Mouse (Mus musculus) intestine, postnatal 0 days (tissue): ENCODE results near the gene Kptn. TPM values are rescaled to one million over a fixed set of nuclear protein-coding genes. Genes with fewer than 3 reads are reported as not detected.

Experiments used
- ATAC-seq: fragments of 200-750 bp; cut with Nextera tagmentation; 2 replicates; pipeline ENCODE4 v1.8.0; 2017; ENCODE audit warnings: mild to moderate bottlenecking, moderate TSS enrichment, moderate library complexity
- H3K27ac ChIP-seq: fragments of 300-500 bp; sonication (generic); 2 replicates; pipeline ENCODE4 v1.5.1; 2014; ENCODE audit warnings: mild to moderate bottlenecking, low read depth, low read length, moderate library complexity
- H3K27me3 ChIP-seq: fragments of 300-500 bp; sonication (generic); replicated peaks from 2 replicates; pipeline ENCODE4 v1.6.1; 2014; ENCODE audit warnings: low read length, mixed read lengths; ENCODE audit not compliant: control insufficient read depth, insufficient read depth
- H3K36me3 ChIP-seq: fragments of 300-500 bp; sonication (generic); 2 replicates; pipeline ENCODE4 v1.6.1; 2014; ENCODE audit warnings: mild to moderate bottlenecking, moderate library complexity; ENCODE audit not compliant: control insufficient read depth, insufficient read depth
- H3K4me1 ChIP-seq: fragments of 300-500 bp; sonication (generic); replicated peaks from 2 replicates; pipeline ENCODE4 v1.6.1; 2014; ENCODE audit warnings: antibody characterized with exemption, low read length, mixed read lengths; ENCODE audit not compliant: control insufficient read depth, insufficient read depth
- H3K4me2 ChIP-seq: fragments of 300-500 bp; sonication (generic); replicated peaks from 2 replicates; pipeline ENCODE4 v1.6.1; 2014; ENCODE audit warnings: low read depth, mild to moderate bottlenecking, moderate library complexity
- H3K4me3 ChIP-seq: fragments of 300-500 bp; sonication (generic); 2 replicates; pipeline ENCODE4 v1.5.1; 2014; ENCODE audit warnings: low read depth, low read length
- H3K9ac ChIP-seq: fragments of 300-500 bp; sonication (generic); 2 replicates; pipeline ENCODE4 v1.6.1; 2014; ENCODE audit warnings: mild to moderate bottlenecking, low read depth, low read length
- H3K9me3 ChIP-seq: fragments of 300-500 bp; sonication (generic); 2 replicates; pipeline ENCODE4 v1.6.1; 2016; ENCODE audit warnings: mixed run types; ENCODE audit not compliant: control insufficient read depth
- CTCF ChIP-seq: sonication (generic); IDR thresholded peaks from 2 replicates; pipeline ENCODE4 v1.5.1; 2016; ENCODE audit warnings: low read depth, mild to moderate bottlenecking, control low read depth, antibody characterized with exemption, moderate library complexity
- WGBS: fragments of 180-500 bp; shearing (Covaris S2); extraction: QIAGEN DNeasy Blood & Tissue Kit; methylation state at CpG from one replicate; pipeline ENCODE4 v1.1.7; 2014; 5-methylcytosine and 5-hydroxymethylcytosine counted together
- polyA plus RNA-seq: library from polyadenylated mRNA; unstranded; fragments of >200 nt; fragmentation: Nextera tagmentation; extraction: Ambion mirVana; gene quantifications from 2 replicates; pipeline ENCODE4 v1.2.1, GENCODE M21; 2015

Gene Kptn
- polyA plus RNA-seq, 1 experiment from 2014 or later = 14.4 TPM

DNA sequence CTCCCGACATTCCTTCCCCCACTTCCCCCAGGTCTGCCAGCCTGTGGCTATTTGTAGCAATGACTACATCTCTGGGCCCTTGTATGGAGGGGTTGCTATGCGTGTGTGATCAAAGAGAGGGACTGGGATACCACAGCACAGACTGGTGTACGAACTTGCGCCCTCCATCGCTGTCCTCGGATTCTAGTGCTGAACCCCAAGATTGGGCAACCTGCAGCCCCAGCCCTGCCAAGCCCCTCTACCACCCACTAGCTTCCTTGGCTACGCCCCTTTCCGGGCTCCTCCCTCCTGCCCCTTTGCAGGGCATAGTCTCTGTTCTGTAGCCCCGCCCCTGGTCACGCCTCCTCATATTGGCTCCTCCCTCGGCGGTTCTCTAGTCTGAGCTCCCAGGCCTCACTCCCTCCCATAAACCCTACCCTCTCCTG is 9.7 kb downstream of the Kptn start, which contains the start of gene Slc8a2:
Gene Slc8a2 (plus strand): TSS at position 406 of the 425 bp plus-strand sequence.
- H3K27ac ChIP-seq = no peak within 1 kb of the TSS; the same call in 1 of the 2 replicates
- peaks cover 6% of the 10 kb centered on the region; the same call in 1 of the 2 replicates for H3K27me3 ChIP-seq

DNA sequence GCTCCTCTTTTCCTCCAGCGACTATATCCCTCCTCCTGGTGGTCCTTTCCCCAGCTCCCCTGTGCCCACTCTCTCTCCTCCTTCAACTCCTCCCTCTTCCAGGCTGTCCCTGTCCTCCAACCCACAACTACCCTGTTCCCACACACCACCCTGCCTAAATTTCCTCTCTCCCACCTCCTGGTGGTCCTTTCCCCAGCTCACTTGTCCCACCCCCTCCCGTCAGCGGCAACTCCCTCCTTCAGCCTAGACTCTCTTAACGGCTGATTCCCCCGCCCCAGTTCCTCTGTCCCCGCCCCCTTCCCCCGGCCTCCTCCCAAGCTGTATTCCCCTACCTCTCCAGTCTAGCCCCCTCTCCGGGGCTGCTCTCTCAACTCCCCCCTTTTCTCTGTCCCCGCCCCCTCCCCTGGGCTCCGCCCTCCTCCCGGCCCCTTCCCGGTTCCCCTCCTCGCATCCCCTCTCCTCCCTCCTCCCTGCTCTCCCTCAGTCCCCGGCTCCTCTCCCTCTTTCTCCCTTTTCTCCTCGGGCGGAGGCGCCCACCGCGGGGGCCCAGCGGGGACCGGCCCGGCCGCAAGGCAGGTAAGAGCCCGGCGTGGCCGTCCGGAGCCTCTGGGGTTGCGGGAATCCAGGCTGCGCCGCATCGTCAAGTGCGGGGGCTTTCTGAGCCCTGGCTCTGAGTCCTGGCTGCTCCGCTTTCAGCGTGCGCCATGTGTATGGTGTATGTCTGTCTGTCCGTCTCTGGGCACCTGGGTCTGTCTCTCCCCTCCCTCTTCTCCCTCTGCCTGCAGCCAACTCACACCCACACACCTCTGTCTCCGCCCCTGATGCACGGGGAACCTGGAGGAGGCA is 10.4 kb downstream of the Kptn start:
- no peaks in the 10 kb centered on the region for H3K4me1 ChIP-seq
- 3% methylated on average over 37 of the region's 38 CpGs for WGBS
- peak overlapping the region; percentile 42 for H3K9ac ChIP-seq
- H3K4me3 ChIP-seq = peak overlapping the region; percentile 41
- H3K27ac ChIP-seq = no peak overlapping the region; the same call in 1 of the 2 replicates
- H3K36me3 ChIP-seq = peaks cover 5% of the 10 kb centered on the region; the same call in 1 of the 2 replicates
- TF ChIP-seq CTCF = peak; percentile 8; the same call in 1 of the 2 replicates
- peaks cover 6% of the 10 kb centered on the region; the same call in 1 of the 2 replicates for H3K27me3 ChIP-seq
- no peaks in the 10 kb centered on the region for H3K9me3 ChIP-seq
- ATAC-seq = peak; percentile 26; the same call in 1 of the 2 replicates
- H3K4me2 ChIP-seq = peak overlapping the region; percentile 76

More for the DNA sequence above, 9.7 kb downstream of the Kptn start, which contains the start of gene Slc8a2:
- peak; percentile 55 for ATAC-seq
- Histone ChIP-seq H3K4me2 (peak within 1 kb of the TSS; percentile 76), H3K4me1 (no peaks in the 10 kb centered on the region), H3K9ac (peak within 1 kb of the TSS; percentile 42), H3K9me3 (no peaks in the 10 kb centered on the region), H3K36me3 (peaks cover 5% of the 10 kb centered on the region; the same call in 1 of the 2 replicates), H3K4me3 (peak within 1 kb of the TSS; percentile 41)
- WGBS = 3% methylated on average over 12 of the region's 12 CpGs
- no peak for TF ChIP-seq CTCF

GRCm38 (mm10) chr7:16130956-16131634 is 11.4 kb downstream of the Kptn start:
- Histone ChIP-seq H3K27ac (no peak overlapping the region), H3K9me3 (no peaks in the 10 kb centered on the region), H3K9ac (no peak overlapping the region), H3K4me1 (no peaks in the 10 kb centered on the region), H3K27me3 (peaks cover 6% of the 10 kb centered on the region; the same call in 1 of the 2 replicates), H3K36me3 (peaks cover under 1% of the 10 kb centered on the region; the same call in 1 of the 2 replicates), H3K4me3 (no peak overlapping the region), H3K4me2 (peak overlapping the region; percentile 76)
- 35% methylated on average over 13 of the region's 13 CpGs for WGBS
- ATAC-seq = no peak
- no peak for TF ChIP-seq CTCF

DNA sequence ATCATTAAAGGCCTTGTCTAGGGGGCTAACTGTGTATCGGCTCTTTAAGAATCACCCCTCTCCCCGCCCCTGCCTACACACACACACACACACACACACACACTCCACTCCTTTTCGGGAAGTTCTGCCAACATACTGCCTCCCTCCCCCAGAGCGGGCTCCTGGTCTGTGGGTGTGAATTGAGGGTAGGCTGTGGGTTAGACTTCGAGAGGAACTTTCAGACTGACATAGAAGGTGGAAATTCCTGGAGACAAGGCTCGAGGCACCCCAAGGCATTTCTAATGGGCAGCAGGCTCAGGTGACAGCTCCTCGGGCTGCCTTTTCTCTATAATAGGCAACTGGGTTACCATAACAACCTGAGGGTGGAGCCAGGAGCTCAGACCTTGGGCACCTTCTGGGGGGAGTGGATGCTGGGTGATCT is 12.5 kb downstream of the Kptn start:
- H3K4me3 ChIP-seq = no peak overlapping the region
- H3K4me1 ChIP-seq = no peaks in the 10 kb centered on the region
- 13% methylated on average over 7 of the region's 7 CpGs for WGBS
- no peak overlapping the region for H3K27ac ChIP-seq
- no peaks in the 10 kb centered on the region for H3K36me3 ChIP-seq
- H3K9me3 ChIP-seq = no peaks in the 10 kb centered on the region
- peaks cover 6% of the 10 kb centered on the region; the same call in 1 of the 2 replicates for H3K27me3 ChIP-seq
- no peak overlapping the region for H3K9ac ChIP-seq
- H3K4me2 ChIP-seq = peak overlapping the region; percentile 10
- no peak for TF ChIP-seq CTCF
- no peak for ATAC-seq

DNA sequence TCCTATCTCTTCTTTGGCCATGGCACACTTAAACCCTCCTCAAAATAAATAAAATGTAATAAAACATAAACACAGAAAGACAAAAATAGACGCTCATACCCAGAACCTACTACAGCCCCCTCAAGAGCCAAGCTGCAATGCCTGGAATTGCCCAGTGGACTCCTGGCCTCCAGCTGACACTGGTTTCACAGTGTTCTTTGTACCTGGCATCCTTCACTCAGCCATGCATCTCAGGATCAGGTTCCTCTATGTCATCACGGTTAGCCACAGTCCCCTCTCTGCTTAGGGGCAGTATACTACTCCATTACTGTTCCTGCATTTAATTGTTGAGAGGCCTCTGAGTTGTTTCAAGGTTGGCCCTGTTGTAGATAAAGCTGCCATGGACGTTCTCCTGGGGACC is 13.2 kb downstream of the Kptn start:
- Histone ChIP-seq H3K27me3 (peaks cover 6% of the 10 kb centered on the region; the same call in 1 of the 2 replicates), H3K4me1 (no peaks in the 10 kb centered on the region), H3K4me2 (no peak overlapping the region), H3K36me3 (no peaks in the 10 kb centered on the region), H3K27ac (no peak overlapping the region), H3K4me3 (no peak overlapping the region), H3K9ac (no peak overlapping the region), H3K9me3 (no peaks in the 10 kb centered on the region)
- TF ChIP-seq CTCF = no peak
- 62% methylated on average over 3 of the region's 3 CpGs for WGBS
- no peak for ATAC-seq

DNA sequence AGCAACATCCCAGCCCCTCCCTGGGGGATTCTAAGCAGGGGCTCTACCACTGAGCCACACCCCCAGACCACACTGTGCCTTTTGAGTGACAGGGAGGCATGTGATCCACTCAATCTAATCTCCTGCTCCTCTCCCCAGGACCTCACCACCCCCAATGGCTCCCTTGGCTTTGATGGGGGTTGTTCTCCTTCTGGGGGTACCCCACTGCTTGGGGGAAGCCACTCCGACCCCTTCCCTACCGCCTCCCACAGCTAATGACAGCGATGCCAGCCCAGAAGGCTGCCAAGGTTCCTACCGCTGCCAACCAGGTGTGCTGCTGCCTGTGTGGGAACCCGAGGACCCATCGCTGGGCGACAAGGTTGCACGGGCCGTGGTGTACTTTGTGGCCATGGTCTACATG is 14.0 kb downstream of the Kptn start:
- WGBS = 94% methylated on average over 9 of the region's 9 CpGs
- Histone ChIP-seq H3K4me3 (no peak overlapping the region), H3K9ac (no peak overlapping the region), H3K27ac (no peak overlapping the region), H3K27me3 (peaks cover 6% of the 10 kb centered on the region; the same call in 1 of the 2 replicates), H3K4me1 (no peaks in the 10 kb centered on the region), H3K9me3 (no peaks in the 10 kb centered on the region), H3K36me3 (no peaks in the 10 kb centered on the region), H3K4me2 (no peak overlapping the region)
- no peak for ATAC-seq
- no peak for TF ChIP-seq CTCF
